Mouse (Mus musculus) layer of hippocampus, postnatal 36 days (tissue): Measurements from ENCODE around the gene Fam20b. TPM values are rescaled to one million over a fixed set of nuclear protein-coding genes. Genes with fewer than 3 reads are reported as not detected.
"Not testable (repeated sequence)": the region's sequence is repeated elsewhere in the genome, so short reads cannot be mapped to it uniquely, and the experiment has no call there.

Source experiments
- DNase-seq, 2 experiments: peaks; one replicate each; pipeline ENCODE4 v3.0.0; 2022
- total RNA-seq, 2 experiments: library from RNA; stranded (reverse); gene quantifications; 2 replicates each; pipeline ENCODE4 v1.2.3; 2021

Gene Fam20b
- total RNA-seq, 2 experiments from 2014 or later, result 76.5 to 78.5 TPM

GRCm38 (mm10) chr1:156669208-156669983 lies 49.5 kb downstream of the Fam20b start:
- no peak for DNase-seq

- no peak for DNase-seq
Observed at GRCm38 (mm10) chr1:156668602-156669001, 50.3 kb downstream of the Fam20b start.

- DNase-seq, result no peak
Observed at GRCm38 (mm10) chr1:156667141-156667926, 51.6 kb downstream of the Fam20b start.

- DNase-seq, result no peak
Observed at GRCm38 (mm10) chr1:156665777-156666176, 53.1 kb downstream of the Fam20b start.

- not testable (repeated sequence) for DNase-seq
Observed at GRCm38 (mm10) chr1:156660660-156661236, 58.1 kb downstream of the Fam20b start.

- DNase-seq, result no peak
Observed at GRCm38 (mm10) chr1:156659906-156660659, 58.8 kb downstream of the Fam20b start.

- no peak for DNase-seq
Observed at GRCm38 (mm10) chr1:156658676-156659075, 60.2 kb downstream of the Fam20b start.

GRCm38 (mm10) chr1:156657523-156657922 lies 61.4 kb downstream of the Fam20b start:
- DNase-seq, result no peak

- no peak for DNase-seq
Observed at GRCm38 (mm10) chr1:156654735-156655530, 64.0 kb downstream of the Fam20b start.

- DNase-seq, result no peak
Observed at GRCm38 (mm10) chr1:156652189-156652822, 66.6 kb downstream of the Fam20b start.

- no peak for DNase-seq
Observed at GRCm38 (mm10) chr1:156650631-156651030, 68.3 kb downstream of the Fam20b start.

GRCm38 (mm10) chr1:156648705-156649104 lies 70.2 kb downstream of the Fam20b start:
- no peak for DNase-seq

GRCm38 (mm10) chr1:156645971-156646370 lies 72.9 kb downstream of the Fam20b start:
- DNase-seq, result no peak

- DNase-seq, result no peak
Observed at GRCm38 (mm10) chr1:156644780-156645523, 73.9 kb downstream of the Fam20b start.

GRCm38 (mm10) chr1:156644061-156644460 lies 74.8 kb downstream of the Fam20b start:
- DNase-seq, result no peak

- DNase-seq, result no peak
Observed at GRCm38 (mm10) chr1:156642813-156643212, 76.1 kb downstream of the Fam20b start.

GRCm38 (mm10) chr1:156641808-156642207 lies 77.1 kb downstream of the Fam20b start:
- DNase-seq, result no peak

- DNase-seq, result no peak
Observed at GRCm38 (mm10) chr1:156640577-156640976, 78.3 kb downstream of the Fam20b start.

- DNase-seq, result no peak
Observed at GRCm38 (mm10) chr1:156639455-156639854, 79.4 kb downstream of the Fam20b start.

GRCm38 (mm10) chr1:156635148-156635547 lies 83.7 kb downstream of the Fam20b start:
- no peak for DNase-seq
